ENCODE assay signal across 8 mouse cellular contexts in the genomic region with DNA sequence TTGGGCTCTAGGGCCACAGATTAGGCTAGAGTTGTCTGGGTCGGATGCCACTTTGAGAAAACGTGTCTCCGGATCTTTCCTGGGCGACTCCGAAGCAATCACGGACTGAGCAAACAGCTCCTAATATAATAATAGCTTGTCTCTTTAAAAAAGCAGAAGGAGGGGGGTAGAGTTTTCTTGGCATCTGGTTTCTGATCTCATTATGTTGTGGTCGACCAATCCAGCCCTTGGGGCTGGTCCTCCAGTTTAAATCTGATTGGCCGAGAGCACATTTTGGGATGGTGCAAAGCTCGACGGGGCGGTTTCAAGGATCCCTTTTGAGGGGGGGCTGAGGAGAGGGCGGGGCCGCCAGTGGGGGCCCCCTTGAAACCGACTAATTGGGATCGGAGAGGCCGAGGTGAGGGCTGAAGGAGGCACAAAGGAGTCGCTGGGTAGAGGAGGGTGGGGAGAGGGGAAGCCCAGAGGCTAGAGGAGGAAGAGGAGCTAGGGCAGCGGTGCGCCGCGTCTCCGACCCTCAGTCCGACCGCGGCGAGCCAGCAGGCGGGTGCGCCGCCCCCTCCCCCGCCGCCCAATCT. TPM values are rescaled to one million over a fixed set of nuclear protein-coding genes. Genes with fewer than 3 reads are reported as not detected.
DNase-seq lines count a peak whose midpoint lies in the region; ATAC-seq lines count a peak whose summit lies in the region.

A gene (plus strand): TSS at position 387 of the 575 bp plus-strand sequence.

- H3K27me3 ChIP-seq in embryonic facial prominence, embryonic 13.5 days = no peaks in the 10 kb centered on the region
- 0 out of 2 replicates have a peak, but pooled peaks cover 3% of the 10 kb centered on the region for H3K27me3 ChIP-seq in limb, embryonic 12.5 days
- H3K27me3 ChIP-seq in midbrain, embryonic 13.5 days = peaks cover 4% of the 10 kb centered on the region; the same call in 1 of the 2 replicates
- no peaks in the 10 kb centered on the region for H3K27me3 ChIP-seq in stomach, embryonic 16.5 days (ENCODE audit: control insufficient read depth, insufficient read depth, low read length)

- DNase-seq in cerebellum, adult 18-20 months = peak; percentile 22 to 31
- peak; percentile 90 for DNase-seq in heart, adult 8-10 months (ENCODE audit: low spot score)
- peak; percentile 68 to 88 for DNase-seq in kidney, adult 8-10 months

- peaks cover 17% of the 10 kb centered on the region for H3K36me3 ChIP-seq in embryonic facial prominence, embryonic 13.5 days
- peaks cover 13% of the 10 kb centered on the region; the same call in 1 of the 2 replicates for H3K36me3 ChIP-seq in limb, embryonic 12.5 days
- no peaks in the 10 kb centered on the region for H3K36me3 ChIP-seq in midbrain, embryonic 13.5 days
- H3K36me3 ChIP-seq in stomach, embryonic 16.5 days (ENCODE audit: control insufficient read depth, insufficient read depth, low read length) = no peaks in the 10 kb centered on the region

- no peak; the same call in 1 of the 2 replicates for ATAC-seq in cerebellum, adult (ENCODE audit: insufficient number of reproducible peaks, low FRiP score, low TSS enrichment)
- ATAC-seq in embryonic facial prominence, embryonic 13.5 days (ENCODE audit: insufficient number of reproducible peaks, insufficient read depth, low FRiP score, low TSS enrichment, low read depth) = peak; percentile 93
- peak; percentile 94 for ATAC-seq in limb, embryonic 12.5 days (ENCODE audit: insufficient number of reproducible peaks, insufficient read depth, low FRiP score, low TSS enrichment, low read depth)
- peak; percentile 92 for ATAC-seq in midbrain, embryonic 13.5 days
- peak; percentile 96 for ATAC-seq in stomach, embryonic 16.5 days (ENCODE audit: insufficient read depth, low FRiP score)

- H3K9me3 ChIP-seq in embryonic facial prominence, embryonic 13.5 days = no peaks in the 10 kb centered on the region
- H3K9me3 ChIP-seq in limb, embryonic 12.5 days = no peaks in the 10 kb centered on the region
- no peaks in the 10 kb centered on the region for H3K9me3 ChIP-seq in midbrain, embryonic 13.5 days
- no peaks in the 10 kb centered on the region for H3K9me3 ChIP-seq in stomach, embryonic 16.5 days (replicated peaks; ENCODE audit: control insufficient read depth, low read length)

- peak within 1 kb of the TSS; percentile 100 for H3K27ac ChIP-seq in embryonic facial prominence, embryonic 13.5 days
- H3K27ac ChIP-seq in limb, embryonic 12.5 days = peak within 1 kb of the TSS; percentile 100
- H3K27ac ChIP-seq in midbrain, embryonic 13.5 days = peak within 1 kb of the TSS; percentile 96
- peak within 1 kb of the TSS; percentile 99 for H3K27ac ChIP-seq in stomach, embryonic 16.5 days (ENCODE audit: low read length)

- WGBS in embryonic facial prominence, embryonic 13.5 days = 0% methylated on average over 31 of the region's 31 CpGs
- under 1% methylated on average over 31 of the region's 31 CpGs for WGBS in limb, embryonic 12.5 days
- WGBS in midbrain, embryonic 13.5 days = 0% methylated on average over 30 of the region's 31 CpGs
- WGBS in stomach, embryonic 16.5 days = under 1% methylated on average over 26 of the region's 31 CpGs

- peaks cover 28% of the 10 kb centered on the region for H3K4me1 ChIP-seq in embryonic facial prominence, embryonic 13.5 days
- peaks cover 26% of the 10 kb centered on the region for H3K4me1 ChIP-seq in limb, embryonic 12.5 days (replicated peaks)
- peaks cover 37% of the 10 kb centered on the region for H3K4me1 ChIP-seq in midbrain, embryonic 13.5 days (replicated peaks)
- peaks cover 7% of the 10 kb centered on the region for H3K4me1 ChIP-seq in stomach, embryonic 16.5 days (ENCODE audit: control insufficient read depth, insufficient read depth, low read length)

- H3K4me3 ChIP-seq in embryonic facial prominence, embryonic 13.5 days = peak within 1 kb of the TSS; percentile 95
- peak within 1 kb of the TSS; percentile 97 for H3K4me3 ChIP-seq in limb, embryonic 12.5 days (replicated peaks)
- peak within 1 kb of the TSS; percentile 76 for H3K4me3 ChIP-seq in midbrain, embryonic 13.5 days (replicated peaks)
- peak within 1 kb of the TSS; percentile 61 for H3K4me3 ChIP-seq in stomach, embryonic 16.5 days (replicated peaks; ENCODE audit: low read length)

- peak within 1 kb of the TSS; percentile 78 for H3K4me2 ChIP-seq in embryonic facial prominence, embryonic 13.5 days
- H3K4me2 ChIP-seq in limb, embryonic 12.5 days = peak within 1 kb of the TSS; percentile 74
- peak within 1 kb of the TSS; percentile 88 for H3K4me2 ChIP-seq in midbrain, embryonic 13.5 days (replicated peaks)
- H3K4me2 ChIP-seq in stomach, embryonic 16.5 days (ENCODE audit: low read depth, low read length) = peak within 1 kb of the TSS; percentile 79

- H3K9ac ChIP-seq in embryonic facial prominence, embryonic 13.5 days = peak within 1 kb of the TSS; percentile 100
- peak within 1 kb of the TSS; percentile 100 for H3K9ac ChIP-seq in limb, embryonic 12.5 days (replicated peaks)
- peak within 1 kb of the TSS; percentile 93 for H3K9ac ChIP-seq in midbrain, embryonic 13.5 days (replicated peaks)
- H3K9ac ChIP-seq in stomach, embryonic 16.5 days (ENCODE audit: low read length) = peak within 1 kb of the TSS; percentile 91

RNA-seq across cellular contexts. Expression of the gene that starts here (rescaled TPM):
- polyA plus RNA-seq in embryonic facial prominence, embryonic 13.5 days (2015; fragmentation: Nextera tagmentation; extraction: Ambion mirVana) = 63.0 and 67.8 TPM in 2 replicates
- total RNA-seq in heart, adult 8-10 months (2022) = 1 to 10 TPM; 1.5 to 2.5 (median 2.2) TPM
- polyA plus RNA-seq in limb, embryonic 12.5 days (2016; fragmentation: Nextera tagmentation; extraction: Ambion mirVana) = 77.9 and 82.7 TPM in 2 replicates
- 10.8 and 13.2 TPM in 2 replicates for polyA plus RNA-seq in midbrain, embryonic 13.5 days (2015; fragmentation: Nextera tagmentation; extraction: Ambion mirVana)
- polyA plus RNA-seq in stomach, embryonic 16.5 days (2015; fragmentation: Nextera tagmentation; extraction: Ambion mirVana) = 12.2 and 15.4 TPM in 2 replicates

Comparison
In these comparisons a context has a peak if more than half of its experiments do, and no peak if none do; other contexts are left out.
1. DNase-seq: peak in every context shown above with its lines; median percentile 90 in heart, adult 8-10 months; 78 in kidney, adult 8-10 months; 26 in cerebellum, adult 18-20 months.